Mouse (Mus musculus) hindbrain, embryonic 12.5 days (tissue): Measurements from ENCODE around the gene Trex1. TPM values are rescaled to one million over a fixed set of nuclear protein-coding genes. Genes with fewer than 3 reads are reported as not detected.

Experiments
- ATAC-seq: fragments of 200-750 bp; cut with Nextera tagmentation; 2 replicates; pipeline ENCODE4 v1.8.0; 2017; ENCODE audit warnings: moderate TSS enrichment; ENCODE audit not compliant: low FRiP score
- H3K27ac ChIP-seq: fragments of 300-500 bp; sonication (generic); 2 replicates; pipeline ENCODE4 v1.5.1; 2016; ENCODE audit warnings: mild to moderate bottlenecking
- H3K27me3 ChIP-seq: fragments of 300-500 bp; sonication (generic); 2 replicates; pipeline ENCODE4 v1.6.1; 2016; ENCODE audit warnings: mild to moderate bottlenecking
- H3K36me3 ChIP-seq: fragments of 300-500 bp; sonication (generic); 2 replicates; pipeline ENCODE4 v1.6.1; 2016; ENCODE audit warnings: mild to moderate bottlenecking
- H3K4me1 ChIP-seq: fragments of 300-500 bp; sonication (generic); 2 replicates; pipeline ENCODE4 v1.6.1; 2016
- H3K4me2 ChIP-seq: fragments of 300-500 bp; sonication (generic); replicated peaks from 2 replicates; pipeline ENCODE4 v1.6.1; 2016; ENCODE audit warnings: mild to moderate bottlenecking
- H3K4me3 ChIP-seq: fragments of 300-500 bp; sonication (generic); 2 replicates; pipeline ENCODE4 v1.5.1; 2016; ENCODE audit warnings: mild to moderate bottlenecking
- H3K9ac ChIP-seq: fragments of 300-500 bp; sonication (generic); 2 replicates; pipeline ENCODE4 v1.6.1; 2016; ENCODE audit warnings: mild to moderate bottlenecking, moderate library complexity
- H3K9me3 ChIP-seq: fragments of 300-500 bp; sonication (generic); replicated peaks from 2 replicates; pipeline ENCODE4 v1.6.1; 2016; ENCODE audit warnings: mild to moderate bottlenecking
- WGBS: fragments of 180-500 bp; shearing (Covaris S2); methylation state at CpG from one replicate; pipeline ENCODE4 v1.1.7; 2016; 5-methylcytosine and 5-hydroxymethylcytosine counted together
- polyA plus RNA-seq: library from polyadenylated mRNA; unstranded; fragments of >200 nt; fragmentation: Nextera tagmentation; extraction: Ambion mirVana; gene quantifications from 2 replicates; pipeline ENCODE4 v1.2.1, GENCODE M21; 2016

The Trex1 gene
- polyA plus RNA-seq, 1 experiment from 2014 or later: 9.9 TPM

DNA sequence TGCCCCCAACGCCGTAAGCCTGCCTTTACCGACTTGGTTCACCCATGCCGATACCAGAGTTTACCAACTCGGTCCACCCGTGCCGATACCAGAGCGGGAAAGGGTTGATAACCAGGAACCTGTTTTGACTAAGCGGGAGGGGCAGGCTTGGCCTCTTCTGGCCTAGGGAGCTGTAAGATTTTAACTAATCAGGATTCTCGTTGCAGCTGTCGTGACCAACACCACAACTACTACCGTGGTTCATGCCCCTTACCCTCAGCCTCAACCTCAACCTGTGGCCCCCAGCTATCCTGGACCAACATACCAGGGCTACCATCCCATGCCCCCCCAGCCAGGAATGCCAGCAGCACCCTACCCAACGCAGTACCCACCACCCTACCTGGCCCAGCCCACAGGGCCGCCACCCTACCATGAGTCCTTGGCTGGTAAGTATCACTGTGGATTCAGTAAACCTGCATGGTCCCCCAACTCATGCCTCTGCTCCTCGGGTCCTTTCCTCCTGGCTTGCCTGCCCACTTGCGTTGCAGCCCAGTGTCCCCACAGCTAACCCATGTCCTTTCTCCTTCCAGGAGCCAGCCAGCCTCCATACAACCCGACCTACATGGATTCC, 3.3 kb downstream of the Trex1 start:
- Histone ChIP-seq H3K4me1 (peaks cover 21% of the 10 kb centered on the region), H3K36me3 (peaks cover 39% of the 10 kb centered on the region), H3K4me2 (no peak overlapping the region), H3K4me3 (no peak overlapping the region), H3K9me3 (no peaks in the 10 kb centered on the region), H3K27me3 (no peaks in the 10 kb centered on the region), H3K27ac (no peak overlapping the region), H3K9ac (no peak overlapping the region)
- 91% methylated on average over 17 of the region's 17 CpGs for WGBS
- no peak for ATAC-seq

DNA sequence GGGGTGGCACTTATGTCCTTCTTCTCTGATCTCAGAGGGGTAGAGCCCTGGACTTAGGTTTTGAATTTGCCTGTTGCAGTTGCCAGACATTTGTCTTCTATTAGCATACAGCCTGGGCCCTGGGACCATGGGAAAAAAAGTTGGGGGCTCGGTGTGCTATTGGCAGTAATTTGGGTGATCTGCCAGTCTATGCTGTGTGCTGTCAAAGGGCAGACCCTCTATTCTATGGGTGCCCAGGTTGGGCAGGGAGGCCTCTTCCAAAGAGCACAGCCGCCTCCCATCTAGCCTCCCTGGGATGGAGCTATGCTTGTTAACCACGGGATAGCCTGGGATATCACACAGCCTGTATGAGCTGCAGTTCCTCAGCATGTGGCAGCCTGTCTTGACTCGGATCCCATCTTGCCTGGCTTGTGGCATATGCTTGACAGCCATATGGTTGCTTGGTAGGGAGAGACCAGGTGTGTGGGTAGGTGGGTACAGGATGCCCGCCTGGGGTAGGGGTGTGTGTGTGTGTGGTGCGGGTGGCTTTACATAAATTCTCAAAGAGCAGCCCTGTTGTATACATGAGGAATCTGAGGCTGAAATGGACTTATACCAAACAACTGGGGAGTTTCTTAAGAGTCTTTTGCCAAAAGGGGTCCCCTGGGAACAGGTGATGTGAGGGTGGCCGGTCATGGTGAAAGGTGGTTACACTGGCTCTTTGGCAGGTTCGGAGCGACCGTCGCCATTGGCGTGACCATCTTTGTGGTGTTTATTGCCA, 4.1 kb downstream of the Trex1 start:
- no peak for ATAC-seq
- Histone ChIP-seq H3K4me2 (peak overlapping the region; percentile 43), H3K9me3 (no peaks in the 10 kb centered on the region), H3K36me3 (peaks cover 32% of the 10 kb centered on the region), H3K27me3 (no peaks in the 10 kb centered on the region), H3K4me1 (peaks cover 21% of the 10 kb centered on the region), H3K27ac (no peak overlapping the region), H3K4me3 (peak overlapping the region; percentile 28), H3K9ac (0 out of 2 replicates have a peak overlapping the region, but pooled peaks have one; percentile 43)
- 92% methylated on average over 12 of the region's 12 CpGs for WGBS

DNA sequence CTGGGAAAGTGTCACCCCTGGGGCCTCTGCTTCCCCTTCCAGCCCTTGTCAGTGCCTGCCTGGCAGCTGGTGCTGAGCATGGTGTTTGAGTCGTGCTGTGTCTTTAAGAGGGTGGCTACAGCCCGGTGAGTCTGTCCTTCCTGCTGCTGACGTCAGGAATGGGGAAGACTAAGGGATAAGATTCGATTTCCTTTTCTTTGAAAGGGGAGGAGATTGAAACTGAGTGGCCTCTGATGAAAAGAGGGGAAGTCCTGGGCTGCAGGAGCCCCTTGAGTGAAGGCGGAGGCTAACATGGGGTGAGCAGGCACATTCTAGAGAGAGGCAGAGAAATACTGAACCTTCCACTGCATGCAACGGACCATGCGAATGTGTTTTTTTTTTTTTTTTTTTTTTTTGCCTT, 4.8 kb downstream of the Trex1 start:
- H3K4me1 ChIP-seq: peaks cover 21% of the 10 kb centered on the region
- peak overlapping the region; percentile 43 for H3K4me2 ChIP-seq
- no peaks in the 10 kb centered on the region for H3K27me3 ChIP-seq
- H3K9ac ChIP-seq: peak overlapping the region; percentile 43
- H3K9me3 ChIP-seq: no peaks in the 10 kb centered on the region
- H3K27ac ChIP-seq: peak overlapping the region; percentile 78
- peak overlapping the region; percentile 28 for H3K4me3 ChIP-seq
- 4% methylated on average over 5 of the region's 7 CpGs for WGBS
- peaks cover 29% of the 10 kb centered on the region for H3K36me3 ChIP-seq
- peak; percentile 49 for ATAC-seq

DNA sequence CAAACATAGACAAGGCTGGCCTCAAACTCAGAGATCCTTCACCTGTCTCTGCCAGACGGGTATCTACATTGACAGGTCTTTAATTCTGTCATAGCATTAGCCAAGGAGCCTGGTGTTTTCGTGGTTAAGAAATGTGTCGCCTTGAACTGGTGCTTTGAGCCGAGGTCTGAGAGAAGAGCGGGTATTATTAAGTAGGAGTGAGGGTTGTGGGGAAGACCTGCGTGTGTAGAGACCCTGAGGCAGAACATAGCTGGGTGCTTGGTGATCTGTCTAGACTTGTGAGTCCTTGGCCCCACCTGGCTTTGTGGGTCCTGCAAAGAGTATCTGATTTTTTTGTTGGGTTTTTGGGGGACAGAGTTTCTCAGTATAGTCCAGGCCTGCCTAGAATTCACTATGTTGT, 5.7 kb downstream of the Trex1 start:
- Histone ChIP-seq H3K4me1 (peaks cover 14% of the 10 kb centered on the region), H3K36me3 (peaks cover 29% of the 10 kb centered on the region), H3K4me3 (no peak overlapping the region), H3K27ac (no peak overlapping the region), H3K27me3 (no peaks in the 10 kb centered on the region), H3K9ac (no peak overlapping the region), H3K4me2 (no peak overlapping the region), H3K9me3 (no peaks in the 10 kb centered on the region)
- WGBS: 80% methylated on average over 6 of the region's 6 CpGs
- ATAC-seq: no peak

DNA sequence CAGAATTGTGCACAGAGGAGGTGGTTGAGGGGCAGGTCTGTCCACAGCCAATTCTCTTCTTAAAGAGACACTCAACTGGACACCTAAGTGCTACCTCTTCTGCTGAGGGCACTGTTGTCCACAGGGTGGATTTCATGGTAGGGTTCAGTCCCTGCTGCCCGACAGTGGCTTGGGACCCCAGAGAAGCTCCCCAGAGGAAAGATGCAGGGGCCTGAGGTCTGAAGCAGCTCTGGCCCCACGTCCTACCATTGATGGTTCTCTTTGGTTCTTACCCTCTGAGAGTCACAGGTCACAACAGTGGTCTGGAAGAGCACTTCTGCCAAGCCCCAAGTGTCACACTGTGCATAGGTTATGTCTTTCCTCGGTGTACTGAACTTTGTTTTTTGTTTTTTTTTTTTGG, 6.2 kb downstream of the Trex1 start:
- WGBS: 76% methylated on average over 3 of the region's 3 CpGs
- Histone ChIP-seq H3K9me3 (no peaks in the 10 kb centered on the region), H3K4me1 (peaks cover 12% of the 10 kb centered on the region), H3K4me3 (no peak overlapping the region), H3K27ac (no peak overlapping the region), H3K27me3 (no peaks in the 10 kb centered on the region), H3K9ac (no peak overlapping the region), H3K36me3 (peaks cover 25% of the 10 kb centered on the region), H3K4me2 (no peak overlapping the region)
- no peak for ATAC-seq

DNA sequence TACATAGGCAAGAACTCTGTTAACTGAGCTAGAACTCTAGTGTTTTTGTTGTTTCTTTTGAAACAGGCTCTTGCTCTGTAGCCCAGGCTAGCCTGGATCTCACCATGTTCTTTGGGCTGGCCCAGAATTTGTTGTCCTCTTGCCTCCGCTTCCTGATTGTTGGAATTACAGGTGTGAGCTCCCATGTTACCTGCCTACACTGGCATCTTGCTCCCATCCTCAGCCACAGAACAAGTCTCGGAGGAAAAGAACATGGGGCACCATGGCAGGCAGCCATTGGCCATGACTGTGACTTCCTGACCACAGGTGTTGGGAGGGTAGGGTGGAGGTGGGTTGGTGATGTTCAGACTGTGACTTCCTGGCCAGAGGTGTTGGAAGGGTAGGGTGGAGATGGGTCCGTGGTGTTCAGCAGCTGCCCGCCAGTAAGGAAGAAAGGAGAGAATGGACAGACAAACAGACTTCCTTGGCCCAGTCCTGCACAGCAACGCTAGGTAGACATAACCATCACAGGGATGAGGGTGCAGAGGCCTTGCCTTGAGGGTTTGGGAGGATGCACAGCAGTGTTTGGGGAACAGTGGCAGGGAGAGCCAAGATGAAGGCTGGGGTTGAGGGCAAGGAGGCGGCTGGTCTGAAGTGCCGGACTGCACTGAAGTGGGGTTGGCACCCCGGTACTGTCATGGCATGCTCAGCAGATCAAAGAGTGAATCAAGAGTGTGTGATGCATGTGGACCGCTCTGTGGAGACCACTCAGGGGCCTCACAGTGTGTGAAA, 6.9 kb downstream of the Trex1 start:
- H3K4me1 ChIP-seq: peaks cover 12% of the 10 kb centered on the region
- H3K27me3 ChIP-seq: no peaks in the 10 kb centered on the region
- H3K27ac ChIP-seq: no peak overlapping the region
- H3K9me3 ChIP-seq: no peaks in the 10 kb centered on the region
- WGBS: 86% methylated on average over 9 of the region's 9 CpGs
- H3K4me2 ChIP-seq: no peak overlapping the region
- no peak for ATAC-seq
- H3K4me3 ChIP-seq: no peak overlapping the region
- H3K36me3 ChIP-seq: peaks cover 18% of the 10 kb centered on the region
- H3K9ac ChIP-seq: no peak overlapping the region

DNA sequence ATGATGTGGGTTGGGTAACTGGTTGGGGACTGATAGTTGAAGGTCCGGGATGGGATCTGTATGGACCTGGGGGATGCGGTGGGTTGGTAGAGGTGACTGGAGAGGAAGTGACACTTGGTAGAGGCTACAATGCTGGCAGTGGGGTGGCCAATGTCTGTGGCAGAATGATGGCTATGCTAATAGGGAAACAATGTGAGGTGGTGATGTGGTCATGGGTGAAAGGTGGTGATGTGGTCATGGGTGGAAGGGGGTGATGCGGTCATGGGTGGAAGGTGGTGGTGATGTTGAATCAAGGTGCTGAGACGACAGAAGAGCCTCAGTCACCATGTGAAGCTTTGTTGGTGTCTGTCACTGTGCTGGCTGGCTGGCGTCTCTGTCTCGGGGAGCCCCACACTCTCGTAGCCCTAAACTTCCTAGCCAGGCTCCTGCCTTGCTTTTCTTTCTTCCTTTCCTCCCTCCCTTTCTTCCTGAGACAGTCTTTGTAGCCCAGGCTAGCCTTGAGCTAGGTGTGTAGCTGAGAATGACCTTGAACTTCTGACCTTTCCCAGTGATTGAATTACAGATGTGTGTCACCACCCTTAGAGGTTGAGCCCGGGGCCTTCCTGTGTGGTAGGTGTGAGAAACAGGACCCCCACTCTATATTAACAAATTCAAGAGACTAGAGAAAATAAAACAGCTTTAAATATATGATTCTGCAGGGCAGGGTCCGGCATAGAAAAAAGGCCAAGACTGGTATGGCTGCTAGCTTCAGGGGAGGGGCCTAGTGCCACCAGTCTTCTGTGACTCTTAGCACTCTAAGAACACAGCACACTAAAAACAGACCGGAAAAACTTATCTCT, 7.7 kb downstream of the Trex1 start:
- Histone ChIP-seq H3K4me1 (peaks cover 12% of the 10 kb centered on the region), H3K27ac (no peak overlapping the region), H3K9ac (no peak overlapping the region), H3K4me3 (no peak overlapping the region), H3K36me3 (peaks cover 10% of the 10 kb centered on the region), H3K27me3 (no peaks in the 10 kb centered on the region), H3K4me2 (no peak overlapping the region), H3K9me3 (no peaks in the 10 kb centered on the region)
- no peak for ATAC-seq
- 91% methylated on average over 10 of the region's 10 CpGs for WGBS

- 90% methylated on average over 13 of the region's 13 CpGs for WGBS
- Histone ChIP-seq H3K27ac (no peak overlapping the region), H3K9ac (no peak overlapping the region), H3K27me3 (no peaks in the 10 kb centered on the region), H3K9me3 (no peaks in the 10 kb centered on the region), H3K4me2 (no peak overlapping the region), H3K4me3 (no peak overlapping the region), H3K36me3 (0 out of 2 replicates have a peak, but pooled peaks cover 2% of the 10 kb centered on the region), H3K4me1 (peaks cover 12% of the 10 kb centered on the region)
- ATAC-seq: no peak
These were observed 8.5 kb downstream of the Trex1 start for GRCm38 (mm10) chr9:109051011-109051501.

DNA sequence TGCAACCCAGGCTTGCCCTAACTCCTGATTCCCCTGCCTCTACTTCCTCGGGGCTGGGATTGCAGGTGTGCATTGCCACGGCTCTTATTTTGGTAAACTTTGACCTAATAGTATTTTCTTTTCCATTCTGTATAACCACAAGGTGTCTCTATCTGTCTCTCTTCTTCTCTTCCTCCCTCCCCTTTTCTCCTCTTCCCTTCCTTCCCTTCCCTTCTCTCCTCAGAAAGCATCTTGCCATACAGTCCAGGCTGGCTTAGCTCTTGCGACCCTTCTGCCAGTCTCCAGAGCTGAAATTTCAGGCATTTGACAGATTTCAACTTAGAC, 8.9 kb downstream of the Trex1 start:
- 81% methylated on average over 3 of the region's 3 CpGs for WGBS
- Histone ChIP-seq H3K36me3 (no peaks in the 10 kb centered on the region), H3K27me3 (no peaks in the 10 kb centered on the region)

GRCm38 (mm10) chr9:109049996-109050673, 9.4 kb downstream of the Trex1 start:
- Histone ChIP-seq H3K9me3 (no peaks in the 10 kb centered on the region), H3K4me2 (no peak overlapping the region), H3K4me3 (no peak overlapping the region), H3K27me3 (no peaks in the 10 kb centered on the region), H3K9ac (no peak overlapping the region), H3K36me3 (no peaks in the 10 kb centered on the region), H3K27ac (no peak overlapping the region), H3K4me1 (peaks cover 7% of the 10 kb centered on the region)
- ATAC-seq: no peak
- 82% methylated on average over 9 of the region's 9 CpGs for WGBS

More for the DNA sequence above, 8.9 kb downstream of the Trex1 start:
- Histone ChIP-seq H3K4me1 (peaks cover 12% of the 10 kb centered on the region), H3K4me2 (no peak overlapping the region), H3K9me3 (no peaks in the 10 kb centered on the region), H3K4me3 (no peak overlapping the region), H3K27ac (no peak overlapping the region), H3K9ac (no peak overlapping the region)
- ATAC-seq: no peak

DNA sequence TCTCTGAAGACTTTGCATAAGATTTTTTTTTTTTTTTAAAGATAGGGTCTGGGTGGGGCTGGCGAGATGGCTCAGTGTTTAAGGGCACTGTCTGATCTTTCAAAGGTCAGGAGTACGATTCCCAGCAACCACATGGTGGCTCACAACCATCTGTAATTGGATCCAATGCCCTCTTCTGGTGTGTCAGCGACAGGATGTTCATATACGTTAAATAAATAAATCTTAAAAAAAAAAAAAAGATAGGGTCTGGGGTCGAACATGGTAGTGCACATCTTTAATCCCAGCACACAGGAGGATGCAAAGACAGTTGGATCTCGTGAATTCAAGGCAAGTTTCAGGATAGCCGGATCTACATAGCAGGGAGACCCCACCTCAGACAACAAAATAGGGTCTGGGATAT, 10.2 kb downstream of the Trex1 start:
- 80% methylated on average over 7 of the region's 7 CpGs for WGBS
- no peaks in the 10 kb centered on the region for H3K27me3 ChIP-seq

More for the DNA sequence above, 10.2 kb downstream of the Trex1 start:
- no peaks in the 10 kb centered on the region for H3K9me3 ChIP-seq
- no peak overlapping the region for H3K27ac ChIP-seq
- H3K4me2 ChIP-seq: no peak overlapping the region
- H3K4me3 ChIP-seq: no peak overlapping the region
- H3K4me1 ChIP-seq: peaks cover 1% of the 10 kb centered on the region
- no peak for ATAC-seq
- H3K36me3 ChIP-seq: no peaks in the 10 kb centered on the region
- H3K9ac ChIP-seq: no peak overlapping the region
